Mouse (Mus musculus) forebrain, embryonic 11.5 days (tissue): Measurements from ENCODE around the gene Vopp1. TPM values are rescaled to one million over a fixed set of nuclear protein-coding genes. Genes with fewer than 3 reads are reported as not detected.
A peak's percentile ranks its signal among the peaks of the same experiment; 100 is the strongest.

Source experiments
- ATAC-seq: fragments of 200-750 bp; cut with Nextera tagmentation; replicated peaks from 2 replicates; pipeline ENCODE4 v1.8.0; 2017; ENCODE audit warnings: moderate TSS enrichment; ENCODE audit not compliant: low FRiP score
- DNase-seq: peaks from one replicate; pipeline ENCODE4 v3.0.0-alpha.2; 2017; ENCODE audit warnings: low spot score
- H3K27ac ChIP-seq: fragments of 300-500 bp; sonication (generic); 2 replicates; pipeline ENCODE4 v1.5.1; 2014; ENCODE audit warnings: low read depth, low read length
- H3K27me3 ChIP-seq: fragments of 300-500 bp; sonication (generic); 2 replicates; pipeline ENCODE4 v1.6.1; 2014; ENCODE audit warnings: mild to moderate bottlenecking, low read length, mixed read lengths; ENCODE audit not compliant: control insufficient read depth, insufficient read depth
- H3K36me3 ChIP-seq: fragments of 300-500 bp; sonication (generic); 2 replicates; pipeline ENCODE4 v1.6.1; 2014; ENCODE audit warnings: mild to moderate bottlenecking, low read length, moderate library complexity, mixed read lengths; ENCODE audit not compliant: control insufficient read depth, insufficient read depth
- H3K4me1 ChIP-seq: fragments of 300-500 bp; sonication (generic); replicated peaks from 2 replicates; pipeline ENCODE4 v1.6.1; 2014; ENCODE audit warnings: low read length, mixed read lengths; ENCODE audit not compliant: control insufficient read depth, insufficient read depth
- H3K4me2 ChIP-seq: fragments of 300-500 bp; sonication (generic); 2 replicates; pipeline ENCODE4 v1.6.1; 2014; ENCODE audit warnings: low read depth, mild to moderate bottlenecking, low read length, moderate library complexity, mixed read lengths; ENCODE audit not compliant: severe bottlenecking
- H3K4me3 ChIP-seq: fragments of 300-500 bp; sonication (generic); 2 replicates; pipeline ENCODE4 v1.5.1; 2014; ENCODE audit warnings: low read depth, low read length
- H3K9ac ChIP-seq: fragments of 300-500 bp; sonication (generic); 2 replicates; pipeline ENCODE4 v1.6.1; 2014; ENCODE audit warnings: low read length
- H3K9me3 ChIP-seq: fragments of 300-500 bp; sonication (generic); 2 replicates; pipeline ENCODE4 v1.6.1; 2016; ENCODE audit warnings: low read length, mixed read lengths; ENCODE audit not compliant: control insufficient read depth
- WGBS: fragments of 180-500 bp; shearing (Covaris S2); extraction: QIAGEN DNeasy Blood & Tissue Kit; methylation state at CpG from one replicate; pipeline ENCODE4 v1.1.7; 2014; 5-methylcytosine and 5-hydroxymethylcytosine counted together
- polyA plus RNA-seq: library from polyadenylated mRNA; unstranded; fragments of >200 nt; fragmentation: Nextera tagmentation; extraction: Ambion mirVana; gene quantifications from 2 replicates; pipeline ENCODE4 v1.2.1, GENCODE M21; 2014

Vopp1 gene
- polyA plus RNA-seq, 1 experiment from 2014 or later: 49.2 TPM

DNA sequence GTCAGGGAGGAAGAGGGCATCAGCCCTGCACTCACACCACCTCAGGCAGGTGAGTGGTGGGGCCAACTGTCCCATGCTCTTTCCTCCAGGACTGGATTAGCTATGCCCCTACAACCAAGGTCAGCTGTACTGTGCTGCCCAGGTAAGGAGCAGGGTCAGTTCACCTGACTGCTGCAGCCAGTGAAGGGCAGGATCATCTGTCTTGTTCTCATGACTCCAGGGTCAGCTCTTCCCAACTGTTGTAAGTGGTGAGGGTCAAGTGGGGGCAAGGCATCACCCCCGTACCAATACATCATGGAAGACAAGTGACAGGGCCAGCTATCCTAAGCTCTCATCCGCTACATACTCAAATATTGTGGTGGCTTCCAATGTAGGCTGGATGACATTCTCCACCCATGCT, 80.8 kb downstream of the Vopp1 start:
- no peaks in the 10 kb centered on the region for H3K4me1 ChIP-seq
- H3K4me3 ChIP-seq: no peak overlapping the region
- no peak overlapping the region for H3K9ac ChIP-seq
- ATAC-seq (no peak), DNase-seq (no peak)
- no peaks in the 10 kb centered on the region for H3K27me3 ChIP-seq
- no peaks in the 10 kb centered on the region for H3K9me3 ChIP-seq
- no peaks in the 10 kb centered on the region for H3K36me3 ChIP-seq
- H3K4me2 ChIP-seq: no peak overlapping the region
- WGBS: 97% methylated on average over 2 of the region's 2 CpGs
- H3K27ac ChIP-seq: no peak overlapping the region

DNA sequence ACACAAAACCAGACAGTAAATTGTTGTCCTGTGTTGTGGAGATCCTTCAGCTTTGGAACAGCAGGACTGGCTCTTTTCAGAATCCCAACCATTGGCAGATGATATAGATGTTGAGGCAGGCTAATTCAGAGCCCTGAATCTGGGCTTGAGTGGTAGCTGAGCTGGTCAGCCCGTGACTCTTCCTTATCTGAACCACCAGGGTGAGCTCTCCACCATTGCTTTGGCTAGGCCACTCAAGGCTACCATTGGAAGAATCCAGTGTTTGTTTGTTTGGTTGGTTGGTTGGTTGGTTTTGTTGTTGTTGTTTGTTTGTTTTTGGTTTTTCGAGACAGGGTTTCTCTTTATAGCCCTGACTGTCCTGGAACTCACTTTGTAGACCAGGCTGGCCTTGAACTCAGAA, 81.6 kb downstream of the Vopp1 start:
- H3K27ac ChIP-seq: no peak overlapping the region
- H3K9me3 ChIP-seq: no peaks in the 10 kb centered on the region
- no peak overlapping the region for H3K9ac ChIP-seq
- H3K36me3 ChIP-seq: no peaks in the 10 kb centered on the region
- H3K4me2 ChIP-seq: no peak overlapping the region
- H3K4me3 ChIP-seq: no peak overlapping the region
- DNase-seq (no peak), ATAC-seq (no peak)
- H3K27me3 ChIP-seq: no peaks in the 10 kb centered on the region
- no peaks in the 10 kb centered on the region for H3K4me1 ChIP-seq
- WGBS: 73% methylated on average over 2 of the region's 2 CpGs

DNA sequence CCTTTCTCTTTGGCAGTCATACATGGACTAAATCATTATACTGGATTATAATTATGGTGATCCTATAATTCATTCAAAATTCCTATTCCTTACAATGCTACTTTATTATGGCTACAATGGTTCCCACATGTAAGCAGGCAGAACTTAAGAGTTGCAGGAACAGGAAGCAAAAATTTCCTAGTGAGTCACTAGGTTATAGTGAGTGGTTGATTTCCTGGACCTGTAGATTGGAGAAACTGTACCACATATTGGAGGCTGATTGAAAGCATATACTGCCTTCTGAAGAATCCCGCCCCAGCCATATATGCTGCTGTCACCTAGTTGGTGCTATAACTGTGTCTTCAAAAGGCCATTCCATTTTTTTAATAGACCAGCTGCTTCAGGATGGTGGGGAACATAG, 82.2 kb downstream of the Vopp1 start:
- WGBS: 92% methylated on average over 1 of the region's 1 CpGs
- DNase-seq (no peak), ATAC-seq (no peak)
- Histone ChIP-seq H3K9ac (no peak overlapping the region), H3K36me3 (no peaks in the 10 kb centered on the region; the same call in 1 of the 2 replicates), H3K4me3 (no peak overlapping the region), H3K27ac (no peak overlapping the region), H3K9me3 (no peaks in the 10 kb centered on the region), H3K4me1 (no peaks in the 10 kb centered on the region), H3K27me3 (no peaks in the 10 kb centered on the region), H3K4me2 (no peak overlapping the region)

DNA sequence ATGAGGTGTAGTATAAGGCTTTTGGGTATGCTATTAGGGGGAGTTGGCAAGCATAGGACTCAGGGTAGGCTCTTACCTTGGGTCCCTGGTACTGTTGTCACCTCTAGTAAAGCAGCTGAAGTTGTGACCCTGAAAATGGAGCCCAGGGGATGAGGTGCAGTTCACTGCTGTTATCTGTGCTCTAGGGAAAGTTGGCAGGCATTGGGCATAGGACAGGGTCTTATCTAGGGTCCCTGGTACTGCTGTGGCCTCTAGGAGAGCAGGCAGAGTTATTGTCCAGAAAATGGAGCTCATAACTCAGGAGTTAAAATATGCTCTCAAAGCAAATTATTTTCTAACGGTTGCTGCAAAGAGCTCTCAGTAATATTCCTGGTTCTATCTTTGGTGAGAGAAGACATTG, 103.6 kb downstream of the Vopp1 start:
- H3K4me1 ChIP-seq: no peaks in the 10 kb centered on the region
- no peak overlapping the region for H3K4me2 ChIP-seq
- H3K27me3 ChIP-seq: no peaks in the 10 kb centered on the region
- no peaks in the 10 kb centered on the region for H3K36me3 ChIP-seq
- no peak overlapping the region for H3K9ac ChIP-seq
- DNase-seq (no peak), ATAC-seq (no peak)
- WGBS: 96% methylated on average over 1 of the region's 1 CpGs
- H3K9me3 ChIP-seq: no peaks in the 10 kb centered on the region
- no peak overlapping the region for H3K4me3 ChIP-seq
- no peak overlapping the region for H3K27ac ChIP-seq

DNA sequence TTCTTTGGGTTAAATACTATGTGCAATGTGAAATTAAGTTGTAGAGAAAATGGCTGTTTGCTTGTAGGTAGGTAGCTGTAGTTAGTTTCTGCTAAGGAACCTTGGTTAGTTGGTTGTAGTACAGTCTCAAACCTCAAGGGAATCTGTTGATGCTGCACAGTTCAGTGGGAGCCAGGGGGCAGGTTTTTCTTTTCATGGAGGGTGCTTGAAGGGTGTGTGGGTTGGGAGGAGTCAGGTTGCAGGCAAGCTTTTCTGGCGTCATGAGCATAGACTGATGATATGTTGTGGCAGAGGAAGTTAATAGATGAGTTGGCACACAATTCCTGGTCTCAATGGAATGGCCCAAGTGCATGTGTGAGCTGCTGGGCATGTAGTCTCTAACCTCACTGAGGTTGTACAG, 113.2 kb downstream of the Vopp1 start:
- Histone ChIP-seq H3K9me3 (no peaks in the 10 kb centered on the region), H3K27me3 (no peaks in the 10 kb centered on the region), H3K4me1 (no peaks in the 10 kb centered on the region), H3K9ac (no peak overlapping the region), H3K36me3 (no peaks in the 10 kb centered on the region), H3K4me2 (no peak overlapping the region), H3K4me3 (no peak overlapping the region), H3K27ac (no peak overlapping the region)
- 38% methylated on average over 1 of the region's 1 CpGs for WGBS
- no peak for DNase-seq
- no peak for ATAC-seq

DNA sequence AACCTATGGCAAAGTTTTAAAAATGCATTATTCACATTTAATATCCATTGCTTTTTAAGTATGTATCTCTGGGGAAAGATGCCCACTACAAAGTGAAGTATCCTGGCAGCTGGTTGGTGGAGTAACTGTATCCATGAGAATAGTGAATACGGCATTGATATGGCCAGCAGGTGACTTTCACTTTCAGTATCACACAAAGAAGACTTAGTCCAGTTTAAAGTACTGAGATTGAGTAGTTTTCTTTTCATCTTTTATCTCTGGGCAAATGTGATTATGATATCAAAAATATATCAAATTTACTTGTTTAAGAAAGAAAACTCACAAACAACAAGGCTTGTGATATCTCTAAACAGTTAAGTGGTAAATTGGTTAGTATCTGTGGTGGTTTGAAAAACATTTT, 118.2 kb downstream of the Vopp1 start:
- DNase-seq (no peak), ATAC-seq (no peak)
- Histone ChIP-seq H3K27me3 (no peaks in the 10 kb centered on the region), H3K9ac (no peak overlapping the region), H3K4me3 (no peak overlapping the region), H3K9me3 (no peaks in the 10 kb centered on the region), H3K4me1 (0 out of 2 replicates have a peak, but pooled peaks cover 2% of the 10 kb centered on the region), H3K36me3 (no peaks in the 10 kb centered on the region), H3K4me2 (no peak overlapping the region), H3K27ac (no peak overlapping the region)
- WGBS: 92% methylated on average over 1 of the region's 1 CpGs

DNA sequence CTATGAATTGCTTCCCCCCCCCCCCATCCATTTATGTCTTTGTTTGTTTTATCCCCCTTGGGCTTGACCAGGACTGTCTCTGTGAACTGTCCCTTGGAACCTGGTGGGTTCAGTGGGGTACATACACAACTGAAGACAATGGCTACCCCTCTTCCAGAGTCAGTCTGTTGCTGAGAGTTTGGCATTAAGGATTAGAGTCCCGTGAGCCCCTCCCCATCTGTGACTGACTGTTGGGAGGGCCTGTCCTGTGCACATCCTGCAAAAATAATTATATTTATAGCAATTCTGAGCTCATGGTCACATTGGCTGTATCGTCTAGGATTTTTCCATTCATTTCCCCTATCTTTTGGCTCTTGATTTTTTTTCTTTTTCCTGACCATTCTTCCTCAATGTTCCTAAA, 121.3 kb downstream of the Vopp1 start:
- peak; percentile 44 for ATAC-seq
- H3K4me1 ChIP-seq: peaks cover 4% of the 10 kb centered on the region; the same call in 1 of the 2 replicates
- H3K9ac ChIP-seq: peak overlapping the region; percentile 92
- H3K9me3 ChIP-seq: no peaks in the 10 kb centered on the region
- peak overlapping the region; percentile 66 for H3K4me3 ChIP-seq
- DNase-seq: peak; percentile 49
- H3K4me2 ChIP-seq: peak overlapping the region; percentile 64
- H3K27ac ChIP-seq: no peak overlapping the region
- no peaks in the 10 kb centered on the region for H3K36me3 ChIP-seq
- WGBS: 30% methylated on average over 2 of the region's 2 CpGs
- H3K27me3 ChIP-seq: no peaks in the 10 kb centered on the region

DNA sequence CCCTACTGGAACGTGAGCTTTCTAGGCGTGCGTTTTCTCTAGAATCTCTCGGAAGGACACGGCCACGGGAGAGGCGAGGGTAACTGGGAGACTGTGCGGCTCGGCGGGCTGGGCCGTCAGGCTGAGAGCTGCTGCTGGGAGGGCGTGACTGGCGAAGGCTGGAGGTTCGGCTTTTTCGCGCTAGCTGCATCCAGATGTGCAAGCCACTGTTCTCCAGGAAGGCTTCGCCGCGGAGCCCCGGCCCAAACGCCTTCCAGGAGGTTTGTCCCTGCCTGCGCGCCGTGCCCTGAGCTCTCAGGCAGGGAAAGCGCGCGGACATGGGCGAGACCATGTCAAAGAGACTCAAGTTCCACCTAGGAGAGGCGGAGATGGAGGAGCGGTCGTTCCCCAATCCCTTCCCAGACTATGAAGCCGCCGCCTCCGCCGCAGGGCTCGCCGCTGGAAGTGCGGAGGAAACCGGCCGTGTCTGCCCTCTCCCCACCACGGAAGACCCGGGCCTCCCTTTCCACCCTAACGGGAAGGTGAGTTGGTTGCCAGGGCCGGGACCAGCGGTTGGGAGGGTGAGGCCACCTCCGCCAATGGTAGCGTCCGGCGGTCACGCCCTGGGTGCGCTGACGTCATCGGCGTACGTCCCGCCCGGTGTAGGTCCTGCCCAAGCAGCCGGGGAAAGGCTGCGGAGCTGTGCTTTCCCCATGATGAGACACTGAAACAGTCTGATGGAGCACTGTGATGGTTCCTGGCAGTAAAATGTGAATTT, 122.0 kb downstream of the Vopp1 start:
- peak overlapping the region; percentile 92 for H3K9ac ChIP-seq
- no peaks in the 10 kb centered on the region for H3K27me3 ChIP-seq
- H3K9me3 ChIP-seq: no peaks in the 10 kb centered on the region
- peak overlapping the region; percentile 64 for H3K4me2 ChIP-seq
- H3K4me1 ChIP-seq: peaks cover 4% of the 10 kb centered on the region; the same call in 1 of the 2 replicates
- peak overlapping the region; percentile 90 for H3K27ac ChIP-seq
- ATAC-seq: peak; percentile 99
- H3K4me3 ChIP-seq: peak overlapping the region; percentile 66
- no peaks in the 10 kb centered on the region for H3K36me3 ChIP-seq
- peak; percentile 96 for DNase-seq
- WGBS: under 1% methylated on average over 59 of the region's 59 CpGs

DNA sequence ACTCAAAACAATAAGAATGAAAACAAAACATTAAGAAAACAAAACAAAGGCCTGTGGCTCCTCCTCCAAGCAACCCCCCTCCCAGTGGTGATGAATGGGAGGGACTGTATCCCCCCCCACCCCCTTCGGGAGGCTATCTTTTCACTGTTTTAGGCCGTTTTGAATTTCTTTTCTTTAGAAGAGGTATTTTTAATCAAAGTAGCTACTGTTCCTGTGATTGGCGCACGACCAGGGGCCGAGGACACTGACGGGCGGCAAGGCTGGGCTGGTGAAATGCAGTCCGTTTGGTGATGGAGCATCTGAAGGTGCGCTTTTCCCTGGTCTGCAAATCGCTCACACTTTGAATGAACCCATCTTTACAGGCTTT, 122.6 kb downstream of the Vopp1 start, which contains the start of gene Lancl2:
Gene Lancl2, plus strand, starts transcription at position 165 of the 367 bp plus-strand sequence.
- H3K4me2 ChIP-seq: peak within 1 kb of the TSS; percentile 64
- H3K36me3 ChIP-seq: no peaks in the 10 kb centered on the region
- H3K27me3 ChIP-seq: no peaks in the 10 kb centered on the region
- DNase-seq (no peak), ATAC-seq (peak; percentile 29)
- no peaks in the 10 kb centered on the region for H3K9me3 ChIP-seq
- peaks cover 4% of the 10 kb centered on the region; the same call in 1 of the 2 replicates for H3K4me1 ChIP-seq
- peak within 1 kb of the TSS; percentile 66 for H3K4me3 ChIP-seq
- H3K27ac ChIP-seq: peak within 1 kb of the TSS; percentile 90
- peak within 1 kb of the TSS; percentile 92 for H3K9ac ChIP-seq
- WGBS: 0% methylated on average over 10 of the region's 10 CpGs
